Mouse (Mus musculus): ENCODE measurements around the gene Wars2.

Gene Wars2

DNA sequence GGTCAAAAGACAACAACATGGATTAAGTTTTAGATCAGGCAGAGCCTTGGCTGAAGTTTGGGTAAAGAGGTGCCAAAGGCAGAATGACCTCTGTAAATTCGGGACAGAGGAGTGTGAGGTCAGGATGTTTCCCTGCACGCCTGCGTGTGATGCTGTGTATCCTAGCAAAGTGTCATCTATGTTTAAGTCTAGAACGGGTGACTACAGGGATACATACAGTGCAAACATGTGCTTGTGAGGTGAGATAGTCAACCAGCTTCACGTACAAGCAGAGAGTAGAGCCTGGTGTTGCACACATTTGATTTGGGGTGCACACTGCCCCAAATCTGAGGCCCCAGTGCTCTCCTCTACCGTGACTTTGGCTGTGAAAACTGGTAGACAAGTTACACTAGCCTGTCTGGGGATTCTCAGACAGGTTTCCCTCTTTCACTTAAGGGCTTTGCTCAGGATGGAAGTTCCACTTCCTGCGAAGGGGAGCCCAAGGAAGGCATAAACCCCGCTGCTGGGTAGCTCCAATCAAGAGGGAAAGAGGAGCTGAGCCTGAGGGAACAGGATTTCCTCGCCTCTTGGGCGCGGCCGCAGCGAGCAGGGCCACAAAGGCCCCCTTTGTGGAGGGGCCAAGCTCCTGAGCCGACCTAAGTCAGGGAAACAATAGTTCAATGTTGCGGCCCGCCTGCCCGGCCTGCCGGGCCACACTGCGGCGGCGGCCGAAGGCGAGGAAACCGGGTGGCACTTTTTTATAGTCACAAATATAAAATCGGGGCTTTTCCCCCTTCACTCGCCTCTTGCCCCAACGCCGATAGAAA, 107.3 kb downstream of the Wars2 start:
- no peak for DNase-seq (ENCODE audit: low spot score in 2 of 2)

DNA sequence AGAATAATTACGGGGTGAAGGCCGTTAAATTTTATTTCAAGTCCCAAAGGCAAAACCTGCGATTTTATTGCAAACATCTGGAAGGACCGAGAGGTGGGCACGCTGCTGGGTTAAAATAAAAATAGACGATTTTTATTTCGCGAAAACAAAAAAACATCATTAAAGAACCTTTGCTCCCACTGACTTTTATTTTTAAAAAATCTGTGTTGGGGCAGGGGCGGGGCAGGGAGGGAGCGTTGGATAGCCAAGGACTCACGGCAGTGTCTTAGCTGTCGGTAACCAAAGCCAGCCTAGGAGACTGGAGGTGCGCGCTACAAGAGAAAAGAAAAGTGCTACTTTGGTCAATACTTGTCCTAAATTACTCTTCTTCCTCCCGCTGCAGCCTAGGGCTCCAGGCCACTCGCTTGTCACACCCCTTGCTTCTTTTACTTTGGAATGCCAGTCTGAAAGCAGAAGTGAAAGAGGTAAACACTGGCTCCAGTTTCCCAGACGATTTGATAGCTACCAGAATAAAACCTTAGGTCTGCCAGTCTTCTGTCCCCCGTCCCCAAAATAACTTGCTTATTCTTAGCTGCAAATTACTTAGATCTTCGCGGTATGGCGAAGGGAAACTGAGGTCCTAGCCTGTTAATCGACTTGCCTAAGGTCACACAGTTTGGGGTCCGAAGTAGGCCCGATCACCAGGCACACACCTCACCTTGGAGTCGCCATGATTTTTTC, 108.1 kb downstream of the Wars2 start:
- no peak for DNase-seq (ENCODE audit: low spot score in 2 of 2)

GRCm38 (mm10) chr3:99249551-99249870, 108.6 kb downstream of the Wars2 start:
- DNase-seq (ENCODE audit: low spot score in 2 of 2), result no peak

DNA sequence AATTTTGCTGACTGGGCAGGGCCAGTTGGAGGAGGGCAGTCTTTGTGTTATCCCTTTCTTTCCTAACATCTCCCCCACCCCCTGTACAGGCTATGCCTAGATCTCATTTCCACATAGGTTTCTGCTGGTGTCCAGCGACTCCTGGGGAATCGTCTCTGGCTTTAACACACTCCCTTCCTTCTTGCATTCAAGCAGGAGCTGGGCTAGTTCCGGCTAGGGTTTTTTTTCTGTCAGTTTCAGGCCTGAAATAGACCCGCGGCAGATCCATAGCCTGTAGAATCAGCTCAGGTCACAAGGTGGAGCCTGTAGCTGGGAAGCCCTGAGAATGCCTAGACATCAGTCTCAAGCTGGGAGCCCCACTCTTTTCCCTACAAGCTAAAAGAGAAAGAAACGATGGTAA, 109.0 kb downstream of the Wars2 start:
- no peak for DNase-seq (ENCODE audit: low spot score in 2 of 2)

- no peak for DNase-seq (ENCODE audit: low spot score in 2 of 2)
These were observed 110.7 kb downstream of the Wars2 start for GRCm38 (mm10) chr3:99251271-99252165.

DNA sequence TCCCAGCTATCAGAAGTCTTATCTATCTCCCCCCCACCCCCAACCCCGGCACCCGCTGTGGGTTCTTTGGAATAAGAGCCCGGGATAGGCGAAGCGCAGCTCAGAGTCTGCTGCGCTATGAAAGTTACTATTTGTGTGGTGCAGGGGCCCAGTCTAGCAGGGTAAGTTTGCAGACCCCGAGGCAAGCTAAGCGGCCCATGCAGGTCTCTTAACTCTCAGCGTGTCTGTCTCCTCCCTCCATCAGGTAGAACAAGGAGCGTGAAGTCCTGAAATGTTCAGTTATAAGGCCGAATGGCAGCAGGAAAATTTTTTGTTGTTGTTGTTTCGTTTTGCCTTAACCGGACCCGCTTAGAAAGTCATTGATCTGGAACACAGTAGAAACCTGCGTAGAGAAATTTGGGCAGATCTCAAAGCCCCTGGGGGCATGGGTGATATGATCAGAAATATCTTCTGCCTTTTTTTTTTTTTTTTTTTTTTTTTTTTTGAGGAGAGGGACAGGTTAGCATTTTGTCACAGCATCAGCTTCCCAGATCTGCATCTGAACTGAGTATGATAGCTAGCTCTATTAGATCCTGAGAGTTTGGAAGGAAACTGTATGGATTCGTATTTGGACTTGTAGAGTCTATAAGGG, 111.7 kb downstream of the Wars2 start:
- DNase-seq (ENCODE audit: low spot score in 2 of 2), result no peak

DNA sequence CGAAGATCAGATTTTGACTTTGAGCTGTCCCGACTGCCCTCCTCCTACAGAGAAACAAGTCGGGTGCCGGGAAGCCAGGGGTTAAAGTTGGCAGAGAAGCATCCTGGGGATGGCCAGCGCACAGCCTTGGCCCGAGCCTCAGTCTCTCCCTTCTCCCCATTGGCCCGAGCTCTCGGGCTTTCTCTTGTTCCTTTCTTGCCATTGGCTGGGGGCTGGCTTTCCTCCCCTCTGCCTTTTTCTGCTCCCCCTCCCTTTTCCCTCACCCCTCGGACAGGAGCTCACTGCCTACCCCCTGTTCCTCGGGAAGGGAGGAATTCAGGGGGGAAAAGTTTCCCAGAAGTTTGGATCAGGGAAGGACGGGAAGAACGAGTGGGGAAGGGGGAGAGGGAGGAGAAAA, 112.2 kb downstream of the Wars2 start:
- no peak for DNase-seq (ENCODE audit: low spot score in 2 of 2)

GRCm38 (mm10) chr3:99253497-99254451, 112.9 kb downstream of the Wars2 start:
- no peak for DNase-seq (ENCODE audit: low spot score in 2 of 2)

GRCm38 (mm10) chr3:99254559-99255151, 113.8 kb downstream of the Wars2 start:
- no peak for DNase-seq (ENCODE audit: low spot score in 2 of 2)

- DNase-seq (ENCODE audit: low spot score in 2 of 2), result no peak
These were observed 114.8 kb downstream of the Wars2 start for GRCm38 (mm10) chr3:99255411-99256365.

GRCm38 (mm10) chr3:99256366-99256750, 115.5 kb downstream of the Wars2 start:
- no peak for DNase-seq (ENCODE audit: low spot score in 2 of 2)

DNA sequence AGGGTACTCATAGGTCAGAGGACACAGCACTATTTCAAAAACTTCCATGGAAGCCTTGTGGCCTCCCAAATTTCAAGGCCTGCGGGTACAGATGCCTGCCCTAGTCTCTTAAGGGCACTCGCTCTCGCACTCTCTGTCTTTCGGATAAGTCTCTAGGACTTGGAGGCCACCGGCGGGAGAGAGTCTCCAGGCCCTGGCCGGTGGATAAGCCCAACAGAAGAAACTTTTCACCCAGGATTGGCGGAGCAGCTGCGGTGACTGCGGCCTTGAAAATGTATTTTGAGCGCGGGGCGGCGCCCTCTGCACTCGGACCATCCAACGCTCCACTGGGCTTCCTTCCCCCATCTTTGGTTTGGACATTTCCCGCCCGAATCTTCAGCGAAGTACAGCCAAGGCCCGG, 115.9 kb downstream of the Wars2 start:
- no peak for DNase-seq (ENCODE audit: low spot score in 2 of 2)

GRCm38 (mm10) chr3:99257586-99258577, 117.0 kb downstream of the Wars2 start:
- no peak for DNase-seq (ENCODE audit: low spot score in 2 of 2)

DNA sequence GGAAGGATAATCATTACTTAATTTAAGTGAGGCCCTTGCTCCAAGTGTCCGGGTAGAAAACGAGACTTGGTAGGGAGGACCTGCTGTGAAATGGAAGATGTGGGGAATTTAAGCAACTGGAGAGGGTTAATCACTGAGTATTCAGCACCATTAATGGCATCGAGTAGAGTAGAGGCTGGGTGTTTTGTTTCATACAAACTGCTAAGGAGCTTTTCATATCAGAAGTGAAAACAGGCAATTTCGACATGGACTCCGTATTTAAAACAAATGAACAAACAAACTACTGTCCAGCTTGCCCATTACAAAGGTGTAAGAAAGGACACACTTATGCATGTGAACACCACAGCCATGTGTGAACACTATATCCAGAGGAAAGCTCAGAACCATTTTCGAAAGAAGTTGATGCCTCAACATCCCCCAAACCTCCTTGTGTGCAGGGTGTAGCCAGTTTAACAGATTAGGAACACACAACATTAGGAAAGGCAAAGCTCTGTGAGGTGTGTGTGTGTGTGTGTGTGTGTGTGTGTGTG, 118.9 kb downstream of the Wars2 start:
- no peak for DNase-seq (ENCODE audit: low spot score in 2 of 2)

DNA sequence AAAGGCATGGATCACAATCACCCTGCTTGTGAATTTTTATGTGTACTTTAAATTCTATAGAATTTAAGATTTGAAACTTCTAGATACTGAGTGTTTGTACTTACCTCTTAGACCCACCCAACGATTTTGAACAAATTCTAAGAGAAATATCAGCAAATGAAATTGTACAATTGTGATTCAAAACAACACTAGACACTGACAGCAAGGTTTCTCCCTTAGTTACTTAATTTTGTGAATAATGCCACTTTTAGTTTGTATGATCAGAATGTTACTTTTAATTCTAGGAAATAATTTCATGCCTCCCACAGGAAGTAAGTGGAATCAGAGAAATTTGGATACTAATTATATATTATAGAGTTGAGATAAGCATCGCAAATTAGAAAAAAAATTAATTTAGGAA, 119.5 kb downstream of the Wars2 start:
- no peak for DNase-seq (ENCODE audit: low spot score in 2 of 2)

- no peak for DNase-seq (ENCODE audit: low spot score in 2 of 2)
These were observed 120.5 kb downstream of the Wars2 start for GRCm38 (mm10) chr3:99261371-99261791.

- no peak for DNase-seq (ENCODE audit: low spot score in 2 of 2)
These were observed 121.1 kb downstream of the Wars2 start for GRCm38 (mm10) chr3:99261986-99262385.

DNA sequence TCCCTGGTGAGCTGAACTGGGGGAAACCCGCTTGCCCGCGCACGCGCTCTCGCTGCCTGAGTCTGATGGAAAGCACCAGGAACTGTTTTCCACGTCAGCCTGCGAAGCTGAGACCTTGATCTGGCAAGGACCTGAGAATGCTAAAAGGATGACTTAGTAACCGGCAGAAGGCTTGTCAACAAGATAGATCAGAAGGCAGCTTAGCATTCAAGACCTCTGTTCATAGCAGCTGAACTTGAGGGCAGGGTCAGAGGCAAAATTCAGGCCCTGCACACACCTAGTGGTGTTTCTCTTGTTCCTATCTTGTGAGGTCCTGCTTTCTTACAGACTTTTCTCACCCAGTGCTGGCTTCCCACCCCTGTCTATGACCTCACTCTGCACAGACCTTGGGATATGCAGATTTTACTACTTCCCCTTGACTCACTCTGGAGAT, 122.6 kb downstream of the Wars2 start:
- no peak for DNase-seq (ENCODE audit: low spot score in 2 of 2)
